ENCODE assay signal across 9 mouse cellular contexts in the genomic region with DNA sequence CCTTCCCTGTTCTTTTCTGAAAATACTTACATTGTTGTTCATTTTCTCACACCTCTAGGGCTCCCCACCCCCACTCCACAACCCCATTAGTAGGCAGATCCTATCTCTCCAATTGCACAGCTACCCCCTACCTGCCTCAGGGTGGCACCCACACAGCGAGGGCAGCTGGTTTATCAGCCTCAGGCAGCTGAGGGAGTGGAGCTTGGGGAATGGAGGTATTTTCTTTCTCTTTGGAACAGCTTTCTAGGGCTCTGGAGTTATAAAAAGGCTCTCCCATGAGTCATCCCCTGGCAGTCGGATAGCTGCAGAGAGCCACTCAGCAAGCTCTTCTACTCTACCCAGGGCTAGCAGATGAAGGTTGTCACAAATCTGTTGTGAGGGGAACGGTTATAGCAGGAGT. TPM values are rescaled to one million over a fixed set of nuclear protein-coding genes. Genes with fewer than 3 reads are reported as not detected.
A peak's percentile ranks its signal among the peaks of the same experiment; 100 is the strongest.
DNase-seq lines count a peak whose midpoint lies in the region; ATAC-seq and TF ChIP-seq lines count a peak whose summit lies in the region.
"Had no signal": no experiment of that assay in that cellular context is flagged by ENCODE, and none has a peak within 500 bp of the region (broad histone marks: within the 10 kb centered on the region; RNA-seq: fewer than 3 reads in every experiment).

No protein-coding gene starts in this region.

- peak; percentile 63 for ATAC-seq in heart, postnatal 0 days (ENCODE audit: insufficient read depth, low read depth)
- no peak for ATAC-seq in kidney, embryonic 16.5 days (ENCODE audit: low FRiP score, low TSS enrichment)

- WGBS in heart, postnatal 0 days, result 19% methylated on average over 3 of the region's 3 CpGs
- WGBS in kidney, embryonic 16.5 days, result 69% methylated on average over 3 of the region's 3 CpGs

- H3K27ac ChIP-seq in heart, postnatal 0 days (ENCODE audit: low read depth), result no peak overlapping the region
- H3K27ac ChIP-seq in kidney, embryonic 16.5 days (ENCODE audit: low read length), result no peak overlapping the region

- DNase-seq in heart, postnatal 0 days (ENCODE audit: low spot score), result peak; percentile 41
- no peak for DNase-seq in heart, postnatal 25 days (ENCODE audit: low spot score)
- peak; percentile 49 for DNase-seq in NIH3T3 (ENCODE audit: low read depth)
- peak; percentile 53 to 55 for DNase-seq in cerebellum, postnatal 25 days
- peak; percentile 31 to 91 for DNase-seq in left cerebral cortex, postnatal 25 days (ENCODE audit: low spot score in 2 of 2)
- DNase-seq in yolk sac, embryonic 10.5 days (ENCODE audit: low spot score), result no peak
- no peak for DNase-seq in embryo, embryonic 11 days
- DNase-seq: thymus, postnatal 4 days had no signal

- no peaks in the 10 kb centered on the region for H3K27me3 ChIP-seq in heart, postnatal 0 days (ENCODE audit: control insufficient read depth, insufficient read depth, low read length)
- H3K27me3 ChIP-seq in kidney, embryonic 16.5 days (ENCODE audit: insufficient read depth, low read length), result no peaks in the 10 kb centered on the region

- H3K4me1 ChIP-seq in heart, postnatal 0 days (ENCODE audit: control insufficient read depth, insufficient read depth), result no peaks in the 10 kb centered on the region
- no peaks in the 10 kb centered on the region for H3K4me1 ChIP-seq in kidney, embryonic 16.5 days (ENCODE audit: insufficient read depth, low read length)

- H3K4me2 ChIP-seq in heart, postnatal 0 days (ENCODE audit: low read depth, low read length), result no peak overlapping the region
- no peak overlapping the region for H3K4me2 ChIP-seq in kidney, embryonic 16.5 days (replicated peaks; ENCODE audit: low read depth, low read length)

- TF ChIP-seq CTCF in heart, postnatal 0 days (IDR thresholded peaks at IDR 0.05; ENCODE audit: low read depth), result no peak

- no peak overlapping the region for H3K4me3 ChIP-seq in heart, postnatal 0 days (ENCODE audit: low read depth, low read length)
- H3K4me3 ChIP-seq in kidney, embryonic 16.5 days (ENCODE audit: low read length), result no peak overlapping the region

- no peaks in the 10 kb centered on the region for H3K9me3 ChIP-seq in heart, postnatal 0 days (replicated peaks; ENCODE audit: control insufficient read depth, low read length)
- no peaks in the 10 kb centered on the region for H3K9me3 ChIP-seq in kidney, embryonic 16.5 days (ENCODE audit: low read length)

- no peak for TF ChIP-seq EP300 in heart, postnatal 0 days (IDR thresholded peaks at IDR 0.05; ENCODE audit: low read depth)

- no peaks in the 10 kb centered on the region for H3K36me3 ChIP-seq in heart, postnatal 0 days (replicated peaks; ENCODE audit: control insufficient read depth, insufficient read depth, low read length)
- H3K36me3 ChIP-seq in kidney, embryonic 16.5 days (ENCODE audit: insufficient read depth, low read length), result no peaks in the 10 kb centered on the region

- intact Hi-C loops in heart, postnatal 25 days (cut with DNase I), result no loop called here
- intact Hi-C loops in left cerebral cortex, postnatal 25 days (cut with DNase I), result loop anchor here (2.0 to 5.0 kb wide), 2 partner anchors 57 to 85 kb away; partner anchors contain the start of gene Neu2

- H3K9ac ChIP-seq in heart, postnatal 0 days (replicated peaks; ENCODE audit: low read depth, low read length), result no peak overlapping the region
- no peak overlapping the region for H3K9ac ChIP-seq in kidney, embryonic 16.5 days (replicated peaks; ENCODE audit: low read length)

RNA-seq across cellular contexts. Expression of gene Ngef, which starts 20.6 kb away (rescaled TPM):
- total RNA-seq in heart, postnatal 0 days (2014; rRNA removed; ENCODE audit: low replicate concordance), result not detected in 2 replicates
- polyA plus RNA-seq in heart, postnatal 0 days (2015; fragmentation: Nextera tagmentation; extraction: Ambion mirVana), result 0.05 and 0.26 TPM in 2 replicates
- under 1 TPM; 0.36 to 0.49 TPM for total RNA-seq in heart, postnatal 25 days (2021)
- total RNA-seq in left cerebral cortex, postnatal 25 days (2021), result 100 to 1,000 TPM; 333 to 376 TPM
- 2.0 and 2.7 TPM in 2 replicates for polyA plus RNA-seq in kidney, embryonic 16.5 days (2015; fragmentation: Nextera tagmentation; extraction: Ambion mirVana)

RNA-seq across cellular contexts. Expression of gene Inpp5d, which starts 25.9 kb away (rescaled TPM):
- 9.9 and 66.4 TPM in 2 replicates for total RNA-seq in heart, postnatal 0 days (2014; rRNA removed; ENCODE audit: low replicate concordance)
- 3.2 and 5.0 TPM in 2 replicates for polyA plus RNA-seq in heart, postnatal 0 days (2015; fragmentation: Nextera tagmentation; extraction: Ambion mirVana)
- total RNA-seq in heart, postnatal 25 days (2021), result 10 to 100 TPM; 10.4 to 12.5 TPM
- total RNA-seq in left cerebral cortex, postnatal 25 days (2021), result 10 to 100 TPM; 17.4 to 23.5 TPM
- 8.6 and 9.1 TPM in 2 replicates for polyA plus RNA-seq in kidney, embryonic 16.5 days (2015; fragmentation: Nextera tagmentation; extraction: Ambion mirVana)

Comparison
In these comparisons a context has a peak if more than half of its experiments do, and no peak if none do; other contexts are left out.
1. DNase-seq: peak in heart, postnatal 0 days (single experiment), NIH3T3 (single experiment), cerebellum, postnatal 25 days (2 of 2) and left cerebral cortex, postnatal 25 days (2 of 2); none in heart, postnatal 25 days (single experiment), yolk sac, embryonic 10.5 days (single experiment) and embryo, embryonic 11 days (single experiment).
2. RNA of gene Ngef, which starts 20.6 kb away (total RNA-seq): 333 to 376 TPM in left cerebral cortex, postnatal 25 days; 0.36 to 0.49 TPM in heart, postnatal 25 days and not detected in heart, postnatal 0 days; every median in the first group is over 100 times any median in the second.